Mouse (Mus musculus): ENCODE data around the gene Lin7c.

- TF ChIP-seq EP300 (IDR thresholded peaks at IDR 0.05; ENCODE audit: low read depth) (no peak), CTCF (IDR thresholded peaks at IDR 0.05; ENCODE audit: low read depth) (no peak)
Observed at GRCm38 (mm10) chr2:109912216-109912615, 21.6 kb downstream of the Lin7c start.
